Mouse (Mus musculus) bone marrow macrophage, adult 2 months (primary cell): ENCODE results near the gene Bcap31.

ENCODE experiments used
- CTCF ChIP-seq: IDR thresholded peaks from 2 replicates; pipeline ENCODE4 v1.5.1; 2012; ENCODE audit warnings: low read depth, mild to moderate bottlenecking, low read length, moderate library complexity
- POLR2A ChIP-seq: IDR thresholded peaks from 2 replicates; pipeline ENCODE4 v1.6.1; 2012; ENCODE audit warnings: mild to moderate bottlenecking, low read depth, low read length, borderline replicate concordance

DNA sequence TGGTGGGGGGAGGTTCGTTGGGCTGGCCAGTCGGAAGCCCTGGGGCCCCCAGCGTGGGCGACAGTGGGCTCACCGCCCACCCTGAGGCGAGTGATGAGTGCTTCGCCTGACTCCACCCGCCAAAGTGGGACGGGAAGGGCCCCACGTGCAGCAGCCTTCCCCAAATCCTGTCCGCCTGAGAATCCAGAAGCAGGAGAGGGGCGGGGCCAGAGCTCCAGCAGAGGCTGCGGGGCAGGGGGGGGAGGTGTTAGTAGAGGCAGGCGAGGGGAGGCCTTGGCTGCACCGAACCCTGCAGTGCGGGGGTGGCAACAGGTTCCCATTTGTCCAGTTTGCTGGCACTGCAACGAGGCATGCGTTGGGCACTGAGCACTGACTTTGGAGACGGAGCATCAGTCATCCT lies 78.6 kb downstream of the Bcap31 start:
- no peak for TF ChIP-seq POLR2A
- TF ChIP-seq CTCF = no peak
